Mouse (Mus musculus): ENCODE results near the gene Bag5. TPM values are rescaled to one million over a fixed set of nuclear protein-coding genes. Genes with fewer than 3 reads are reported as not detected.
"Not testable (repeated sequence)": the region's sequence is repeated elsewhere in the genome, so short reads cannot be mapped to it uniquely, and the experiment has no call there.

The Bag5 gene
- polyA plus RNA-seq, 1 experiment from 2014 or later, result 57.6 TPM

GRCm38 (mm10) chr12:111731822-111732807, 19.1 kb upstream of the Bag5 start:
- peaks cover 10% of the 10 kb centered on the region for H3K4me1 ChIP-seq (replicated peaks)
- 0 out of 2 replicates have a peak overlapping the region, but pooled peaks have one; percentile 6 for H3K4me3 ChIP-seq
- peaks cover 26% of the 10 kb centered on the region for H3K36me3 ChIP-seq
- H3K9ac ChIP-seq, result peak overlapping the region; percentile 52
- 0 out of 2 replicates have a peak overlapping the region, but pooled peaks have one; percentile 13 for H3K27ac ChIP-seq (replicated peaks)
- H3K4me2 ChIP-seq, result peak overlapping the region; percentile 44
- WGBS, result 33% methylated on average over 30 of the region's 30 CpGs
- no peaks in the 10 kb centered on the region for H3K27me3 ChIP-seq
- H3K9me3 ChIP-seq, result no peaks in the 10 kb centered on the region
- peak; percentile 87 for ATAC-seq (ENCODE audit: low read depth)

- Histone ChIP-seq H3K4me1 (replicated peaks) (peaks cover 9% of the 10 kb centered on the region), H3K36me3 (peaks cover 60% of the 10 kb centered on the region), H3K9me3 (no peaks in the 10 kb centered on the region), H3K9ac (no peak overlapping the region), H3K4me2 (no peak overlapping the region), H3K4me3 (no peak overlapping the region), H3K27ac (replicated peaks) (no peak overlapping the region), H3K27me3 (no peaks in the 10 kb centered on the region)
- 88% methylated on average over 1 of the region's 1 CpGs for WGBS
- no peak for ATAC-seq (ENCODE audit: low read depth)
These were observed 14.9 kb upstream of the Bag5 start for GRCm38 (mm10) chr12:111727956-111728355.

GRCm38 (mm10) chr12:111726122-111726463, 13.0 kb upstream of the Bag5 start:
- Histone ChIP-seq H3K4me1 (replicated peaks) (no peaks in the 10 kb centered on the region), H3K27me3 (no peaks in the 10 kb centered on the region), H3K36me3 (peaks cover 54% of the 10 kb centered on the region), H3K4me2 (no peak overlapping the region), H3K4me3 (no peak overlapping the region), H3K27ac (replicated peaks) (peak overlapping the region; percentile 52), H3K9ac (peak overlapping the region; percentile 8; the same call in 1 of the 2 replicates), H3K9me3 (no peaks in the 10 kb centered on the region)
- no peak for ATAC-seq (ENCODE audit: low read depth)
- 78% methylated on average over 4 of the region's 4 CpGs for WGBS

GRCm38 (mm10) chr12:111725338-111726121, 12.5 kb upstream of the Bag5 start:
- no peak for ATAC-seq (ENCODE audit: low read depth)
- WGBS, result 72% methylated on average over 12 of the region's 12 CpGs
- peaks cover 51% of the 10 kb centered on the region for H3K36me3 ChIP-seq
- no peak overlapping the region for H3K4me2 ChIP-seq
- no peaks in the 10 kb centered on the region for H3K27me3 ChIP-seq
- H3K4me1 ChIP-seq (replicated peaks), result no peaks in the 10 kb centered on the region
- peak overlapping the region; percentile 52 for H3K27ac ChIP-seq (replicated peaks)
- peak overlapping the region; percentile 8; the same call in 1 of the 2 replicates for H3K9ac ChIP-seq
- no peaks in the 10 kb centered on the region for H3K9me3 ChIP-seq
- H3K4me3 ChIP-seq, result no peak overlapping the region

GRCm38 (mm10) chr12:111724638-111725337, 11.7 kb upstream of the Bag5 start:
- no peak; the same call in 1 of the 2 replicates for ATAC-seq (ENCODE audit: low read depth)
- Histone ChIP-seq H3K9me3 (no peaks in the 10 kb centered on the region), H3K4me1 (replicated peaks) (no peaks in the 10 kb centered on the region), H3K27me3 (no peaks in the 10 kb centered on the region), H3K4me2 (no peak overlapping the region), H3K4me3 (no peak overlapping the region), H3K36me3 (peaks cover 48% of the 10 kb centered on the region), H3K9ac (0 out of 2 replicates have a peak overlapping the region, but pooled peaks have one; percentile 5), H3K27ac (replicated peaks) (peak overlapping the region; percentile 52)
- 56% methylated on average over 6 of the region's 6 CpGs for WGBS

GRCm38 (mm10) chr12:111722654-111723053, 9.6 kb upstream of the Bag5 start:
- H3K9ac ChIP-seq, result no peak overlapping the region
- no peak for ATAC-seq (ENCODE audit: low read depth)
- no peaks in the 10 kb centered on the region for H3K9me3 ChIP-seq
- no peak overlapping the region for H3K27ac ChIP-seq (replicated peaks)
- H3K4me2 ChIP-seq, result no peak overlapping the region
- WGBS, result 78% methylated on average over 9 of the region's 9 CpGs
- H3K27me3 ChIP-seq, result no peaks in the 10 kb centered on the region
- H3K4me3 ChIP-seq, result no peak overlapping the region
- H3K36me3 ChIP-seq, result peaks cover 41% of the 10 kb centered on the region
- H3K4me1 ChIP-seq (replicated peaks), result peaks cover 14% of the 10 kb centered on the region

- H3K27me3 ChIP-seq, result no peaks in the 10 kb centered on the region
- no peaks in the 10 kb centered on the region for H3K9me3 ChIP-seq
- no peak overlapping the region for H3K27ac ChIP-seq (replicated peaks)
- peaks cover 32% of the 10 kb centered on the region for H3K36me3 ChIP-seq
- ATAC-seq (ENCODE audit: low read depth), result no peak
- peaks cover 14% of the 10 kb centered on the region for H3K4me1 ChIP-seq (replicated peaks)
- no peak overlapping the region for H3K4me2 ChIP-seq
- no peak overlapping the region for H3K9ac ChIP-seq
- WGBS, result 84% methylated on average over 4 of the region's 4 CpGs
- H3K4me3 ChIP-seq, result no peak overlapping the region
These were observed 7.2 kb upstream of the Bag5 start for GRCm38 (mm10) chr12:111720222-111720621.

- ATAC-seq (ENCODE audit: low read depth), result no peak
- H3K27ac ChIP-seq (replicated peaks), result peak overlapping the region; percentile 70
- 38% methylated on average over 8 of the region's 8 CpGs for WGBS
- H3K4me1 ChIP-seq (replicated peaks), result peaks cover 29% of the 10 kb centered on the region
- H3K36me3 ChIP-seq, result peaks cover 23% of the 10 kb centered on the region
- no peak overlapping the region for H3K4me3 ChIP-seq
- peak overlapping the region; percentile 43; the same call in 1 of the 2 replicates for H3K9ac ChIP-seq
- H3K27me3 ChIP-seq, result no peaks in the 10 kb centered on the region
- peak overlapping the region; percentile 1; the same call in 1 of the 2 replicates for H3K4me2 ChIP-seq
- H3K9me3 ChIP-seq, result no peaks in the 10 kb centered on the region
These were observed 5.6 kb upstream of the Bag5 start for GRCm38 (mm10) chr12:111718656-111719055.

GRCm38 (mm10) chr12:111716505-111716904, 3.4 kb upstream of the Bag5 start:
- Histone ChIP-seq H3K4me3 (no peak overlapping the region), H3K9me3 (no peaks in the 10 kb centered on the region), H3K4me2 (no peak overlapping the region), H3K27ac (replicated peaks) (no peak overlapping the region), H3K4me1 (replicated peaks) (peaks cover 39% of the 10 kb centered on the region), H3K27me3 (no peaks in the 10 kb centered on the region), H3K9ac (no peak overlapping the region), H3K36me3 (peaks cover 16% of the 10 kb centered on the region)
- ATAC-seq (ENCODE audit: low read depth), result no peak
- WGBS, result 94% methylated on average over 7 of the region's 7 CpGs

- H3K4me3 ChIP-seq, result peak overlapping the region; percentile 99
- 0 out of 2 replicates have a peak overlapping the region, but pooled peaks have one; percentile 98 for H3K9ac ChIP-seq
- H3K4me2 ChIP-seq, result peak overlapping the region; percentile 91
- WGBS, result 81% methylated on average over 6 of the region's 6 CpGs
- H3K4me1 ChIP-seq (replicated peaks), result peaks cover 39% of the 10 kb centered on the region
- ATAC-seq (ENCODE audit: low read depth); H3K27ac ChIP-seq (replicated peaks); H3K27me3 ChIP-seq; H3K9me3 ChIP-seq: not testable (repeated sequence)
- peaks cover 42% of the 10 kb centered on the region for H3K36me3 ChIP-seq
These were observed 823 bp upstream of the Bag5 start for GRCm38 (mm10) chr12:111713880-111714279.

GRCm38 (mm10) chr12:111712476-111712875, 581 bp downstream of the Bag5 start:
- H3K27me3 ChIP-seq, result no peaks in the 10 kb centered on the region
- peaks cover 54% of the 10 kb centered on the region for H3K36me3 ChIP-seq
- no peaks in the 10 kb centered on the region for H3K9me3 ChIP-seq
- H3K9ac ChIP-seq, result peak overlapping the region; percentile 98
- H3K4me3 ChIP-seq, result peak overlapping the region; percentile 99
- ATAC-seq (ENCODE audit: low read depth), result peak; percentile 57; the same call in 1 of the 2 replicates
- H3K27ac ChIP-seq (replicated peaks), result peak overlapping the region; percentile 80
- H3K4me2 ChIP-seq, result peak overlapping the region; percentile 91
- WGBS, result under 1% methylated on average over 33 of the region's 33 CpGs
- H3K4me1 ChIP-seq (replicated peaks), result peaks cover 30% of the 10 kb centered on the region
